Mouse (Mus musculus): Measurements from ENCODE around the gene Tmed8.
"Not testable (repeated sequence)": the region's sequence is repeated elsewhere in the genome, so short reads cannot be mapped to it uniquely, and the experiment has no call there.

Tmed8 gene

DNA sequence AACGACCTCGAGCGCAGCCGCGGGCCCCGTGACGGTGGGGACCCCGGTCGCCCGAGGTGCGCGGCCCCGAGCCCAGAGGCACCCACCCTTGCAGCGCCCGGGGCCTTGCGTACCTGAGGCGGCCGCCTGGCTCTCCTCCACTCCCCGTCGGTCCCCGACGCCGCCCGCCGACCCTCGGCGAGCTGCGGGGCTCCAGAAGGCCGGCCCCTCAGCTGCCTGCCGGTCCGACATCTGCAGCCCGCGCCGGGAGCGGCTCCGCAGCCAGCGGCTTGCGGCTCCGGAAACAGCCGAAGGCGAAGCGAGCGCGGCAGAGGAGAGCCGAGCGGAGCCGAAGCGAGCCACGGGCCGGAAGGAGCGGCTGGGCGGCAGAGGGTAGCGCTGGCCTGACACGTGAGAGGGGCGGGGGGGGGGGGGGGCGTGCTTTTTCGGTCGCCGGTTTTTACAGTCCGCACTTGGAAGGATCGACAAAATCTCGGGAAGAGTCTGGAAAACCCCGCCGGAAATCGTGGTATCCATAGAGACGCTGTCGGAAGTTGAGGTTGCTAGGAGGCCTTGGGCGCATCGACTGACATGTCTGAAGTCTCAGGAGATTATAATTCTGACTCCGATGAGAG is at the start of gene Tmed8:
Gene Tmed8, minus strand, starts transcription at position 482 of the 614 bp plus-strand sequence.
- DNase-seq (ENCODE audit: low spot score): peak; percentile 85

DNA sequence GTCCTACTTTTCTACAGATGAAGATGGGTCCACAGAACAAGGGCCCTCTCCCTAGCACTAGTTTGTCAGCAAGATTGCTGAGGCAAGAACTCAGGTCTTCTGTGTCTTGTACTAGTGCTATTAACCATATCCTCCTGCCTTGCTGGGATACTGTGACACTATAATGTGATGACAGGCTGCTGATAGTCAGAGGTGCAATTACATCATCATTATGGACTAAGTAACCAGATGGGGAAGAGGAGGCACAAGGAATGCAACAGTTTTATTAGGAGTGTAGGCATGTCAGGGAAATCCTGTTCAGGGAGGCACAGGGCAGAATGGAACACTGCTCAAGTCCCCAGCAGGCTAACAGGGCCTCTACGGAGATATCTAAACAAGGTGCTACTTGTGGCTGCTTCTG is 38.4 kb upstream of the Tmed8 start, which contains the start of gene Noxred1:
Gene Noxred1, minus strand, starts transcription at position 101 of the 400 bp plus-strand sequence.
- DNase-seq (ENCODE audit: low spot score): no peak

DNA sequence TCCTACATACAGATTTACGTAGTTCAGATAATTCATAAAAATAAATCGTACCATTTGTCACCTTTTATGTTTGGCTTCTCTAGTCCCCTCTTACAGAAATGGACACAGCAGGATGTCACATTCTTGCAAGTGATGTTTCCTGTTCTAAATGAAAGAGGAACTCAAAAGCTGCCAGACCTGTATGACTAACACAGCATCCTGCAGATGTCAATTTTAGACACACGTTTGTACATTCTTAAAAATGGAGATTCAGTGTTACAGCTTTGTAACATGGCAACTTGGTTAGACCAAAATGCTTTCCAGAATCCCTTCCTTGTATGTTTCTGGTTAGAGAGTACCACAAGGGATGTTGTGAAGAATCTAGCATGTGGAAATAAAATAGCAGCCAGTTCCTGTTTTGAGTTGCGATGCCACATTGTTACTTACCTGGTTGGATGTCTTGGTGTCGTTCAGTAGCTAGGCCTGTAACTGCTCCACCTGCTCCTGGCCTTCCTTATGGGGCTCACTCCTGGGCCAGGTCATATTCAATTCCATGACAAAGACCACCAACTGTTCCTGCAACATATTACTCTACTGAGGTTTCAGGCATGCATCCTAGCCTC is 36.7 kb upstream of the Tmed8 start:
- DNase-seq (ENCODE audit: low spot score): no peak

DNA sequence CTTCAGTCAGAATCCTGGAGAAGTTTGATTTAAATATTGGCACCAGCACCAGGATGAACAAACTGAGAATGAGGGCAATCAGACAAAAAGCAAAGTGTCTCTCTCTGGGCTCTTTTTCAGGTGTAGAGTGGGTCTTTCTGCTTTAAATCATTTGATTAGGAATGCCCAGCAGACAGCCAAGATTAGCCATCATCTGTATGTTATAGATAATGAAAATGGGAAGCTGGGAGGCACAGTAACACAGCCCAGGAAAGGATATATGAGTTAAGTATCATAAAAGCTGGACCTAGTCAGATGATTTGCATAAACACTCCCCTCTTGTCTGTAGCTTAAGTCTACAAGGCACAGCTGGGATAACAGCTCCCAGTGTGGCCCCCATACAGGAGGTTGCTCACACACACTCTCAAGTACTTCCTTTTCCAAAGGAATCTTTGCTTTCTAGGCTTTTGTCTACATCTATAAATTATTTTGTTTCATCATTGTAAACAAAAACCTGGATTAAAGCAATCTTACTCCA is 30.2 kb upstream of the Tmed8 start:
- no peak for DNase-seq (ENCODE audit: low spot score)

DNA sequence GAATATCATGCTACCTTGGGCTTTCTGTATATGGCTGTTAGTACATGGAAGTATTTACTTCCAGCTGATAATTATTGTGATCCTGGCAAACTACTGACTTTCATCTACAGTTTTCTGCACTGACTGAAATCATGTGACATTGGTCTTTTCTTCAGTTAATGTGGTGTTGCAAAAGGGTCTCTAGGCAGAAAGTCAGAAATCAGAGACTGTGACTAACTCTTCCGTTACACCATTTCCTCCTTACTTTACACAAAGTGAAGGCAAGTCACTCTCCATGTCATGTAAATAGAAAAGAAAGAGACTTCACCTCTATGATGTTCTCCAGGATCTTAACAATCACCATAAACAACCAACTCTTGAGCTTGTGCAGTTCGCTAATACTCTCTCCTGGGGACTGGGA is 29.4 kb upstream of the Tmed8 start:
- DNase-seq (ENCODE audit: low spot score): no peak

DNA sequence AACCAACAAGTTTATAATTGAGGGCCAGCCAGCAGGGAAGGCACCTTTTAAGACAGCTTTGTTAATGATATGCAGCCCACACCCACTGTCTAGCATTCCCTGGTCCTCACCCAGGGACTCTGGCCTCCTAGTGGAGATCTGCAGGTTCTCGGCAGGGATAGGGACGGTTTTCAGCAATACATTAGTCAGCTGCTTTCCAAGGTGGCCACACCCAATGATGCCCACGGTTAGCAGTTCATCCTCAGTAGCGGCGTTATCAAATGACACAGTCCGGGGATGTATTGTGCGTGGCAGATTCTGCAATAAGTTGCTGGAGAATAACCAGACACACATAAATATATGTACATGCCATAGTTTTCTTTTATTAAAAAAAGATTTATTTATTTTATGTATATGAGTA is 26.5 kb upstream of the Tmed8 start:
- no peak for DNase-seq (ENCODE audit: low spot score)

DNA sequence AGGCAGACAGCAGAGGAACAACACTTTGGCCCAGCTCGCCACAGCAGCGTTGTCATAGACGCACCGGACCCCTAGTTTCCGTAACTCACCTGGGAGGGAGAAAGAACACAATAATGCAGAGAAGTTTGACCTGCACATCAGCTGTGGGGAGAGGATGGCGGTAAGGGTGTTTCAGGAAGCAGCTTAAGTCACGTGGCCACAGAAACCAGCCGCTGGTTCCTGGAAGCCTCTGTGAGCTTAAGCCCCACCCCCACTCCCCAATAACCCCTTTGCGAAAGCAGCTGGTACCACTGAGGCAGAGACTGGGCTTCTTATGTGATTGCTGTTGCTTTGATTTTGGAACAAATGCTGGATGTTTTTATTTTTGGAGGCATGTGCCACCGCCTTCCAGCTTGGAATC is 24.7 kb upstream of the Tmed8 start:
- DNase-seq (ENCODE audit: low spot score): no peak

DNA sequence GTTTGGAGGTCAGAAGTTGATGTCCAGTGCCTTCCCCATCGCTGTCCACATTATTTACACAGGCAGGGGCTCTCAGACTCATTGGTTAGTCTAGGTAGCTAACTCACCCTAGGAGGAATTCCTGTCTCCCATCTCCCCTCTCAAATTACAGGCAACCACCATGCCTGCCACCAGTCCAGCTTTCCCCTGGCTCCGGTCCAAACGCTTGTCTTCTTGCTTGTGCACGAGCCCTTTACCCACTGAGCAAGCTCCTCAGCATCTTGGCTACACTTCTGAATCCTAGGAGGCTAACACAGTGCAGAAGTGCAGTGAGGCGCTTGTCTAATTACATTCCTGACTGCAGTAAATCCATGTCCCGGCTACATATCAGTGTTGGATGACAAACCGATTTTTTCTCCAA is 19.1 kb upstream of the Tmed8 start:
- DNase-seq (ENCODE audit: low spot score): peak; percentile 42

DNA sequence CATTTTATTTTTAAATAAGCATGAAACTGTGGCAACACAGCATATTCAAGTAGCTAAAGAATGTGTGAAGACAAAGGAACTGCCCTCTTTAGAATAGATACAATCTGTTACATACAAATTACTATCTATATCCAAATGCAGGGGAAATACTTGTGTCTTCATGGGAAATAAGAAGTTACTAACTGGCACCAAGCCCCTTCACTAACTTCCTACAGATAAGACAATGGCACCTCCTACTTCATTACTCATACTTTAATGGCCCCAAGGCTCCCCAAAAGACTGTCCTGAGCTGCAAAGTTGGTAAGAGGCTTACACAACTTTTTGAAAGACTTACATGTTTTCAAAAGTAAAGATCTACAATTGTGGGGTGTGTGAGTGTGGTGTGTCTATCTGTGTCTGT is 17.3 kb upstream of the Tmed8 start:
- DNase-seq (ENCODE audit: low spot score): no peak

DNA sequence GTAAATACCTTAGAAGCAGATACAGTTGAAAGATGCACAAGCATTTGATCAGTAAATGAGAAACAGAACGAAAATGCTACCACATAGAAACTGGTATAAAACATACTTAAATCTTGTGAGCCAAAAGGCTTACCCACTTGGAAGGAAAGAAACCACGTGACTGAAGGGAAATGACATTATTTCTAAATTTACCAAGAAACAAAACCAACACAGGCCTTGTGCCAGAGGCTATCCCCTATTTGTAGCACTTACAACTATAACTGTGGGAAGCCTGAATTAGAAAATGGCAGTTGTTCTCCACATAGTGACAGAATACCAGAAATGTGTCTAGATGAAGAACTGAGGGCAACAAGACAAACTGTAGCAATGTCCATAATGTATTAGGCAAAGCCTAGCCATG is 15.8 kb upstream of the Tmed8 start:
- no peak for DNase-seq (ENCODE audit: low spot score)

DNA sequence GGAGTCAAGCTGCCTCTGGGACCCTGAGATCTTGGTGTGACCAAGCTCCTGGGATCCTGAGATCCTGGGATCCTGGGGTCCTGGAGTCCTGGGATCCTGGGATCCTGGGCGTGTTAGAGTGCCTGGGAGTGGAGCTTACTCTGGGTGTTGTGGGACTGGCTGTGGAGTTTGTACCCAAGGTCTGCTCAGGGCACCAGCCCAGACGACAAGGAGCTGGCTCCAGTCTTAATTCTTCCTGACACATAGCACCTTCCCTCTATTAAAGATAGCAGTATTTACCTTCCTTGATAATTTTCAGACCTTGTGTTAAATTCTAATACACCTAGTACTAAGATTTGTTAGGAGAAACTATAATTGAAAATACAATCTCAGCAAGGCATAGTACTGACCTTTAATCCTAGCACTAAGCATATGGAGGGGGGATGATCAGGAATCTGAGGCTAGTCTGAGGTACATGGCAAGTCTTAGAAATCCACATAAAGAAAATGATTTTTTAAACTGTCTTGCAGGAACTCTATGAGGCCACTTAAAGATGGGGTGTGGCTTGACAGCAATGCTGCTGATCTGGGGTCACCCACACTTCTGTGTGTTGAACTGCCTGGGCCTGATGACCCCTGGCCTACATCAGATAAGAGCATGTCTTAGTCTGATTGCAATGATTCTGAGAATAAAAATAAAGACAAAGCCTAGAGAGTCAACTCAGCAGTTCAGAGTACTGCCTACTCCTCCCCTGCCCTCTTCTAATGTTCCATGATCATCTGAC is 12.8 kb upstream of the Tmed8 start:
- no peak for DNase-seq (ENCODE audit: low spot score)

DNA sequence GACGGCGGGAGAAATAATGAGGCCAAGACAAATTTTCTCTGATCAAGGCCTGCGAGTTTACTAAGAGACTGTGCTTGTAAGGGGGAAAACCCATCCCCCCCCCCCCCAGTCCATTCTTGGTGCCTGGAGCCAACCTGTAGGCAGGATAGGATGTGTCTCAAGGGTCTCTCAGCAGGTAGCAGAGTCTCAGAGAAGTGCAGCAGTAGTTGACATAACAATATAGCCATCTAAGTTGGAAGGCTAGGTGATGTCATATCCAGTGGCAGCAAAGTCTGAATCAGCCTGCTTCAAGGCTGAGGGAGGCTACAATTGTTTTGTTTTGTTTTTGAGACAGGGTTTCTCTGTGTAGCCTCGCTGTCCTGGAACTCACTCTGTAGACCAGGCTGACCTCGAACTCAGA is 5.5 kb upstream of the Tmed8 start:
- not testable (repeated sequence) for DNase-seq (ENCODE audit: low spot score)

DNA sequence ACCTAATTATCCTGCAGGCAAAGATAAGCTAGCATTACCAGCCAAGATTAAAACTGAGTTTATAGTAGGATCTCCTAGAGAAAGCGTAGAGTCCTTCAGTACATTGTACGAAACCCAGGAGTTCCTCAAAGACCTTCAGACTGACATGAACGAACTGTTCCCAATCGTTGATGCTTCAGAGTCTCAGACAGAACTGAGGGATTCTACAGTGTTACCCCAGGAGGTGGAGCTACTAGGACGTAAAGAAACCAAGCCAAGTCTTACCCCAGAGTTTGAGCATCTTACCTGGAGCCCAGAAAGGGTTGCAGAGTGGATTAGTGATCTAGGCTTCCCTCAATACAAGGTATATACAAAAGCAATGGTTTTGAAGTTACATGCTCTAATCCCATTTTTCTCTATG is 1.4 kb upstream of the Tmed8 start:
- no peak for DNase-seq (ENCODE audit: low spot score)

DNA sequence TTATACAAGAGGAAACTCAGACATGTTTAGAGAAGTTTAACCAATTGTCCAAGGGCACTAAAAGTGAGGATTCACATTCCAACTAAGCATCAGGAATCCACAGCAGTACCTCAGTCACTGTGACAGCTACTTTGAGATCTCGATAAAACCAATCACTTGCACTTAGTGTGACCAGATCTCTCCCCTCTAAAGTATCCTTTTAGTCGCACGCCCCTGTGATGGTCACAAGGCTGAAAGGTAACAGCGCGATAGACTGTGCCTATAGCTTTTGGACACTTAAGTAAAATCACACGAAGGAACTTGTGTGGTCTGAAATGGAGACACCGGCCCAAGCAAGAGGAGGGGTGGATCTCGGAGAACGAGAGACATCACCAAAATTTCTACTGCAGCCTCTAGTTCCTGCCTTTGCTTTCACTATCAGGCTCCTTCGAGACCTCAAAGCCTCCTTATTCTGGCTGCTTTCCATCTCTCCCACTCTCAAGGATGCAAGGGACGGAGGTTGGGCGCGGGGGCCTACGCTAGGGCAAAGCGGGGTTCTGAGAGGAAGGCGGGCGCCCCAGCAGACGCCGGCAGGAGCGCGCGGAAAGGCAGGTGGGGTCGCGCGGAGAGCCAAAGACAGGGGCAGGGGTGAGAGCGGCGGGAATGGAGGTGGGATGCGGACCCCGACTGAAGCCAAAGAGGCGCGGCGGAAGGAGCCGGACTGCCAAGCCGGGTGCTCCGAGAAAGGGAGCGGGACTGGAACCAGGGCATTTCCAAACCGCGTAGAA is 865 bp downstream of the Tmed8 start, which contains the start of gene Samd15:
Gene Samd15, plus strand, starts transcription at position 518 of the 767 bp plus-strand sequence.
- DNase-seq (ENCODE audit: low spot score): peak; percentile 30

DNA sequence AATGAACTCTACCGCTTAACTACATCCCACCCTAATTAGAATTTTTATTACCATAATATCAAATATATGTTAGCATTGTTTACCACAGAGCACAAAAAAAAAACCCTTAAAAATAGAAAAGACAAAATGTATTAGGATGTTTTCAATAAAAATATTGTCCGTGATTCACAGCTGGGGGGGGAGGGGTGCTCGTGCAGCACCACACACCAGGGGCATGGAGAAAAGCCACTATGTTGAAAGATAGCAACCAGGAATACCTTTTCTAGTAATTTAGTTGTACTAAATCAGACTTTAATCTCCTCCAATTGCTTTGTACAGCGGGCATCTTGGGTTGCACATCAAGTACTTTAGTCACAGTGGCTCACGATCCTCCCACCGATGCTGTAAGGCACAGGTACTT is 1.5 kb downstream of the Tmed8 start:
- DNase-seq (ENCODE audit: low spot score): peak; percentile 7

DNA sequence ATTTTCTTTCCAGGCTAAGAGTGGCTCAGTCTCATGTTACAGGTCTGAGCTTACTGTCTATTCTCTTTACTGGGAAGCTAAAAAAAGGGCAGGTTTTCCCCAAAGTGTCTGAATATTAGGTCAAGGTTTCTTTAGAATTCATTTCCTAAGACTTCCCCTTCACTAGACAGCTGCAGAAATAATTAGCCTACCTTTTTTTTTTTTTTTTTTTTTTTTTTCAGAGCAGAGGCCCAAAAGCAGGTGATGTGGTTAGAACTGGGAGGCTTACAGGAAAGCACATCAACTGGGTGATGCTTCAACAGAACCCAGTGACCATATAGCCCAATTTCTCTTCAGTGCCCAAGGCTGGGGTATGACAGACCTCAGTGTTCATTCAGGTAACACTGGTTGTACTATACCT is 3.9 kb downstream of the Tmed8 start:
- no peak for DNase-seq (ENCODE audit: low spot score)

DNA sequence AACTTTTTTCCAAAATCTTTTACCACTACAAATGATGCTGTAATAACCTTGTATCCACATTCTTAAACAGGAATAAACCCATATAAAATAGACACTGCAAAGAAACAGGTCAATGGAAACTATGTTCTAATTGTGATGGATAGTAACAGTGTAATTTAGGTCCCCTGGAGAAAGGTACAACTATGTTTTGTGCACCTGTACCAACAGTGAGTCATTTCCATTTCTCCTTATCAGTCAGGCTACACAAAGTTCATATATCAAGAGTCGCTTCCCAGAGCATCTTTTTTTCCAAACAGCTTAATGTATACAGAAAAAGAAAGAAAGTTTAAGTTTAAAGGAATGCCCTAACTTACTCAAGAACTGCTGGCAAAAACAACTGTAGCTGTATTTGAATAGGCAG is 5.2 kb downstream of the Tmed8 start:
- DNase-seq (ENCODE audit: low spot score): no peak

DNA sequence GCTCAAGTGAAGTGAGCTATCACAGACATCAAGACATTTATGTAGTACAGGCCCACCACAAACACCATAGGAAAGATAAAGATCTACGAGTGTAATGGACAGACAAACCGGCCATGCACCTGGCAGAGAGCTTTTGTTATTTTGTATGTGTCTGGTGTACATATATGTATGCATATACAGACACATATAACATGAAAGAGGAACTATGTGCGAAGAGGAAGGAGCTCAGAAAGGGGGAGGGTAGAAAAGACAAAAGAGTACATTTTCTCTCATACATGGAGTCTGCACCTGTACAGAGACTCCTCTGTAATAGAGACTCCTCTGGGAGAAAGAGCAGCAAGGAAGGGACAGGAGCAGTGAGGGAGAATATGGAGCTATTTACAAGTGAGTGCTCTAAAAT is 7.2 kb downstream of the Tmed8 start:
- no peak for DNase-seq (ENCODE audit: low spot score)

DNA sequence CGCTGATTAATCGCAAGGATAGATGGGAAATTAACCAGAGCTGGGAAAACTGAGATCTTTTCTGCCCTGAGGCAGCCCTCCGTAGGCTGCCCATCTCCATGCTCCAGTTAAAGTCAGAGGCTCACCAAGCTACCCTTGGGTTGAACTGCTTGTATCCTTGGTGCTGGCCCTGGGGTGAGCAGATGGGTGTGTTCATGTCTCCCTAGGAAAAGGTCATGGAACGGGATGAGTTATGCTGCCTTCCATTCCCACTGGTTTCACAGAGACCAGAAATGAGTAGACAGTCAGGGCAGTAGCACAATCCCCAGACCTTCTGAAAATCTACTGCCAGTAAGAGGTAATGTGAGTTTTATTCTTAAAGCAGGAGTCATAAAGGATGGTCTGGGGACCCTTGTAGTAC is 22.6 kb downstream of the Tmed8 start:
- no peak for DNase-seq (ENCODE audit: low spot score)

DNA sequence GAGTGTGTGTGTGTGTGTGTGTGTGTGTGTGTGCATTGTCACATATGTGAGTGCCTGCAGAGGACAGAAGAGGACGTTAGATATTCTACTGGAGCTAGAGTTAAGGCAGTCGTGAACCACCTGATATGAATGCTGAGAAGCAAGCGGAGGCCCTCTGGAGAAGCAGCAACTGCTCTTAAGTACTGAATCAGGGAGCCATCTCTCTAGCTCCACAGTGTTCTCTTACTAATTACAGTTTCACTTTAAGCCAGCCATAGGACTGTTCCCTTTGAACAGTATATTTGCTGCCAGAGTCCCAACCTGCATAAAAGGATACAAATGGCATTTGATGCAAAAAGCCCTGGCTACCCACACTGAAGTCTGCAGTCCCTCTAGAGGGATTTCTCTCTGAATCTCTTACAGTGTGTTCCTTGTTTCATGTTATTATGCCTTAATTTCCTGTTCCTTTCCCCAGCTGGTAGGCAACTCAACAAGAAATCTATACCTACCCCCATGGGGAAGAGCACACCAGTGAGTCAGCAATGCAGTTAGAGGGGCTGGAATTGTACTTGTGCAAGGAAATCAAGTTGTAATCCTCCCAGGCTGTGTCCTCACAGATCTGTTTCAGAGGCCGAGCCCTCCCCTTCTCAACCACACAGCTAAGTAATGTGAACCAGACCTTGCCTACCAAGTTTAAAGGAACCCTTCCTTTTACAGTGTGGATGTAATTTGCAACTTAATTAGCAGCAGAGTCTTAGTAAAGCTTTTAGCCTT is 24.9 kb downstream of the Tmed8 start:
- no peak for DNase-seq (ENCODE audit: low spot score)

DNA sequence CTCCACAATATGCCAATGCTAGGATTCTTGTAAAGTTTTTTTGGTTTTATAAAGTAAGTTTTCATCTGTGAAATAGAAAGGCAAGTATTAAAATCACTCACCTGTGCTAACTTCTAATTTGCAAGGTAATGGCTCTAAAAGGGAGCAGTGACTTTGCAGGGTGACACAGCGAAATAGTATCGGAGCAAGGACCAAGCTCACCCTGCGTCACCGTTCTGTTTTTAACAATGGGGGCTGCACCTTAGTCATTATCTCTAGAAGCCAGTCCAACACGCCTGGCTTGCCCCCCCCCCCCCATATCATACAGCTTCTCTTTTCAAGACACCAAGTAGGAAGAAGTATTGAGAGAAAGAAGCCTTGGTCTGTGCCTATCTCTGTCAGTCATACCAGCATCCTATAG is 39.4 kb downstream of the Tmed8 start:
- no peak for DNase-seq (ENCODE audit: low spot score)

DNA sequence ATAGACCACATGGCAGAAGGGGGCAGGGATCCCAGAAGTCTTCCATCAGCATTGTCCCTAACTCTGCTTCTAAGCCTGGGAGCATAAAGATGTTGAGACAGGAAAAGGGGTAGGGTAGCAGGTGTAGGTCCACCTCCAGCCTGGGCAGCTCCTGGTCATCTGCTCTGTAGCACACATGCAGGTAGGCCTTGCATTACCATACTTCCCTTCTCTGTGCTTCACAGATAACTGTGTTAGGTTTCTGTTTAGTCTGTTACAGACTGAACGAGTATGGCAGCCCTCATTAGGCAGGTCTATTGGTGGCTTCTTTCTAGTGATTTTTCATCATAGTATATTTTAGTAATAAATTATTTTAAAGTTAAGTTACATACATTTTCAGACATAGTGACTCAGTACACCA is 39.9 kb downstream of the Tmed8 start:
- DNase-seq (ENCODE audit: low spot score): no peak

Measured in MN1 (cell line).